Mouse (Mus musculus): ENCODE results near the gene Tsc22d2. TPM values are rescaled to one million over a fixed set of nuclear protein-coding genes. Genes with fewer than 3 reads are reported as not detected.

Tsc22d2 gene
- polyA plus RNA-seq, 1 experiment from 2014 or later = 15.9 TPM

DNA sequence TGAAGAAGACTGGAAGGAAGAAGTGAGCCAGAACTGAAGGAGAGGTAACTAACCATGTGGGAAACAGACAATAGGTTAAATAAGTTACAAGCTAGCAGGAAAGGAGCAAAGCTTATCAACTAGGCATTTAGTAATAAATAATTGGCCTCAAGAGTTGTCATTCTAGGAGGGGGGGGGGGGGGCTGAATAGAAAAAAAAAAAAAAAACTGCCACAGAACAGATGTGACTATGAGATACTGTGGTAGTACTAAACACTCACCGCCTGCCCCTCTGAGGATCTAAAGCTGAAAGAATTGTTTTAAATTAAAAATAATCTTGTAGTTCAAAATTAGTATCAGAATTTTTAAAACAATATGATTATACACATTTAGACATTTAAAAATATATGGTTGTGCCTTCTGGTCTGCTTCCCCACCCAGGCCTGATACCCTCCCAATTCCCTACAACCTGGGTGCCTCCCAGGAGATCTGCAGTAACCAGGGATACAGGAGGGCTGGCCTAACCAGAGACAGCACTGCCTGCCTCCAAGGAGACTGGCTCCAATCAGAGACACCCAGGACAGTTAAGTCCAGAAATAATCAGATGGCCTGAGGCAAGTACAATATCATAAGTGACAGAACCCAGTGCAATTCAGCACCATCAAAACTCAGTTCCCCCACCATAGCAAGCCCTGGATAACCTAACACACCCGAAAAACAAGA is 64.4 kb downstream of the Tsc22d2 start:
- Histone ChIP-seq H3K4me3 (ENCODE audit: inconsistent target) (no peak overlapping the region), H3K36me3 (ENCODE audit: inconsistent target) (no peaks in the 10 kb centered on the region), H3K79me2 (ENCODE audit: inconsistent target) (no peaks in the 10 kb centered on the region), H3K27ac (no peak overlapping the region)
- 94% methylated on average over 2 of the region's 2 CpGs for WGBS (ENCODE audit: missing documents)

DNA sequence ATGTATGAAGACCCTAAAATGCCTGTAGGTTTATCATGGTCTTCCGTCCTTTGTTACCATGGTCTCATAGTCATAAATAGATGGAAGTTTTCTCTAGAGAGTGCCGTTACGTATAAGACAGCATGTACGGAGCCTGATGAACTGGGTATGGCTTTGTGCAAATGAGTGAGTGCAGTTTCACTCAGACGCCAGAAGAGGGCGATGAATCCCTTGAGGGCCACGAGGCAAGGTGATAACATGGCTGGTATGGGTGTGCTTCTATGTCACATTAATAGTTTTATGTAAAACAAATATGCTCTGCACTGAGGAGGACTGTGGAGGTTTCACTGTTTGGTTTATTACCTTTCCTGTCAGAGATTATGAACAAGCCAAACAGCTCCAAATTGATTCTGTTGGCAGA is 71.4 kb downstream of the Tsc22d2 start:
- H3K79me2 ChIP-seq (ENCODE audit: inconsistent target) = no peaks in the 10 kb centered on the region
- H3K4me3 ChIP-seq (ENCODE audit: inconsistent target) = no peak overlapping the region
- WGBS (ENCODE audit: missing documents) = 82% methylated on average over 7 of the region's 7 CpGs
- H3K36me3 ChIP-seq (ENCODE audit: inconsistent target) = no peaks in the 10 kb centered on the region
- H3K27ac ChIP-seq = no peak overlapping the region

DNA sequence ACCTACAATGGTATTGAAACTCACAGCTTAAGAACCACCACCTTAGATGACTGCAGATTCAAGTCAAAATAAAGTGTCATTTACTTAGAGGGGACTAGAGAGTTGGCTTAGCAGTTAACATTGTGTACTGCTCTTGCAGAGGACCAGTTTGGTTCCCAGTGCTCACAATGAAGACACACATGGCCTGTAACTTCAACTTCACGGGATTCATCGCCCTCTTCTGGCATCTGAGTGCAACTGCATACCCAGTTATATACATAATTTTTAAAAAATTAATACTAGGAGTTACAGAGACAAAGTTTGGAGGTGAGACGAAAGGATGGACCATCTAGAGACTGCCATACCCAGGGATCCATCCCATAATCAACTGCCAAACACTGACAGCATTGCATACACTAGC is 72.6 kb downstream of the Tsc22d2 start:
- 95% methylated on average over 3 of the region's 3 CpGs for WGBS (ENCODE audit: missing documents)
- no peak overlapping the region for H3K4me3 ChIP-seq (ENCODE audit: inconsistent target)
- H3K27ac ChIP-seq = no peak overlapping the region
- H3K79me2 ChIP-seq (ENCODE audit: inconsistent target) = no peaks in the 10 kb centered on the region
- H3K36me3 ChIP-seq (ENCODE audit: inconsistent target) = no peaks in the 10 kb centered on the region

DNA sequence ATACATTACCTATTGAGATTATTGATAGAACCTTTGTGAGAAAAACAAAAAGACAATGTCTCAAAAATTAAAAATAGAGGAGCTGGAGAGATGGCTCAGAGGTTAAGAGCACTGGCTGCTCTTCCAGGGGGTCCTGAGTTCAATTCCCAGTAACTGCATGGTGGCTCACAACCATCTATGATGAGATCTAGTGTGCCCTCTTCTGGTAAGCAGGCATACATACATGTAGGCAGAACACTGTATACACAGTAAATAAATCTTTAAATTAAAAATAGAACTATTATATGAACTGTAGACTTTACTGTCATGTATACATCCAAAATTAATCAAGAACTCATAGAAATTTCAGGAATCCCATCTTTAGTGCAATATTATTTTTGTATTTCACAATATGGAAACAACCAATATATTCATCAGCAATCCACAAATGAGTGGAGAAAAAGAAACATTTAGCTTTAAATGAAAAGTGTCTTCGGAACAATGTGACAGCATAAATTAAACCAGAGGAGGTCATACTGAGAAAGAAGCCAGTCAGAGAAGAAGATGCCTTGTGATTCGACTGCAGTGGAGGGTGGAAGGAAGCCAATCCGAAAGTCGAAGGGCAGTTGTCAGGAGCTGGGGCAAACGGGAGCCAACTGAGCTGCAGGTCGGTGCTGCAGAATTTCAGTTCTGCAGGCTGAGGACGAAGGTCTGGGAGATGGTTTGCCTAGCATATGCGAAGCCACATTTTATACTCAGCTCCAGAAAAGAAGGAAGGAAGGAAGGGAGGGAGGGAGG is 73.7 kb downstream of the Tsc22d2 start:
- Histone ChIP-seq H3K36me3 (ENCODE audit: inconsistent target) (no peaks in the 10 kb centered on the region), H3K79me2 (ENCODE audit: inconsistent target) (no peaks in the 10 kb centered on the region), H3K4me3 (ENCODE audit: inconsistent target) (no peak overlapping the region), H3K27ac (no peak overlapping the region)
- 43% methylated on average over 6 of the region's 8 CpGs for WGBS (ENCODE audit: missing documents)

DNA sequence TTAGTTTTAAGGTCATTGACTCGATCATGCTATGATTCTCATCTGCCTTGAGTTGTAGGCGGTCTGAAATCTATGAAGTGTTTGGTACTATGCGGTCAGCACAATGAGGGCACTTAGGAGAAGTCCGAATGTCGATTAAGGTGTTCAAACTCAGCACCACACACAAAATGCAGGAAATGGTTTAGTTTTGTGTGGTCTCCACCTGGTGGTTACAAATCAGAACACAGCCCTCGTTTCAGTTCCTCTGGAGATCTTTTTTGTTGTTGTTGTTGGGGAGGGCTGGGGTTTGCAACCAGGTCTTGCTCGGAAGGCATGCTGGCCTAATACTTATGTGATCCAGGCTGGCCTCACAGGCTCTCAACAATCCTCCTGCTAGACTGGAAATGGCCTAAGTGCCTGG is 76.3 kb downstream of the Tsc22d2 start:
- WGBS (ENCODE audit: missing documents) = 52% methylated on average over 7 of the region's 7 CpGs
- no peak overlapping the region for H3K4me3 ChIP-seq (ENCODE audit: inconsistent target)
- no peaks in the 10 kb centered on the region for H3K79me2 ChIP-seq (ENCODE audit: inconsistent target)
- H3K27ac ChIP-seq = no peak overlapping the region
- no peaks in the 10 kb centered on the region for H3K36me3 ChIP-seq (ENCODE audit: inconsistent target)

DNA sequence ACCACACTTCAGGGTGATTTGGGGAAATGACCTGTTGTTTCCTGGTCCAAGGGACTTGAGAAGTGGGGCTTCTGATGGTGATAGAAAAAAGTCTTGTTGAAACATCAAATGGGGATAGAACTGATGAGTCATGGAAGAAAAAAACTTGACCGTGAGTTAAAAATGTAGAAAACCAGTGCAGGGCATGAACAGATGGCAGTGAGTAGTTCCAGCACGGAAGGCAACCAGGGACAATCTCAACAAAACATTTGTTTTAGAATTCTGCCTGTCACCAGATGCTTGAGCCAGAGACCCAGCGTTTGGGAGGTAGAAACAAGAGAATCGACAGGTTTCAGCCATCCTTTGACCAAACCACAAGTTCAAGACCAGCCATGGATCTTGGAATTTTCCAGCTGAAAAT is 79.1 kb downstream of the Tsc22d2 start:
- 77% methylated on average over 4 of the region's 4 CpGs for WGBS (ENCODE audit: missing documents)
- H3K79me2 ChIP-seq (ENCODE audit: inconsistent target) = no peaks in the 10 kb centered on the region

DNA sequence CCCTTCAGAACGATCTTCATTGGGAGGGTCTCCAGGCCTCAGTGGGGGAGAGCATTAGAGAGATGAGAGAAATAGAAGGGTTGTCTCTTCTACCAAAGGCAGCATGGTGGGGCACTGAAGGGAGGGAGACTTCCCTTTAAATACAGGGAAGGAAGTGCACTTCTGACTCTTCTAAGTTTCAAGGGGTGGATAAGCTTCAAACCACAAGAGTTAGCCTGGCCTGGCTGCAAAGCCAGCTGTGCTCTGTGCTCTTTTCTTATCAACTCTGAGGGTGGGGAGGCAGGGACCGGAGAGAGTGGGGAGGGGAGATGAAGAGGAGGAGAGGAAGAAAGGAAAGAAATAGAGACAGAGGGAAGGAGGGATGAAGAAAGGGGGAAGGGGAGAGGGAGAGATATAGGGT is 87.4 kb downstream of the Tsc22d2 start:
- Histone ChIP-seq H3K79me2 (ENCODE audit: inconsistent target) (no peaks in the 10 kb centered on the region), H3K4me3 (ENCODE audit: inconsistent target) (no peak overlapping the region), H3K36me3 (ENCODE audit: inconsistent target) (no peaks in the 10 kb centered on the region), H3K27ac (peak overlapping the region; percentile 54)
- 0% methylated on average over 2 of the region's 2 CpGs for WGBS (ENCODE audit: missing documents)

More for the DNA sequence above, 79.1 kb downstream of the Tsc22d2 start:
- no peak overlapping the region for H3K4me3 ChIP-seq (ENCODE audit: inconsistent target)
- no peak overlapping the region for H3K27ac ChIP-seq
- H3K36me3 ChIP-seq (ENCODE audit: inconsistent target) = no peaks in the 10 kb centered on the region

DNA sequence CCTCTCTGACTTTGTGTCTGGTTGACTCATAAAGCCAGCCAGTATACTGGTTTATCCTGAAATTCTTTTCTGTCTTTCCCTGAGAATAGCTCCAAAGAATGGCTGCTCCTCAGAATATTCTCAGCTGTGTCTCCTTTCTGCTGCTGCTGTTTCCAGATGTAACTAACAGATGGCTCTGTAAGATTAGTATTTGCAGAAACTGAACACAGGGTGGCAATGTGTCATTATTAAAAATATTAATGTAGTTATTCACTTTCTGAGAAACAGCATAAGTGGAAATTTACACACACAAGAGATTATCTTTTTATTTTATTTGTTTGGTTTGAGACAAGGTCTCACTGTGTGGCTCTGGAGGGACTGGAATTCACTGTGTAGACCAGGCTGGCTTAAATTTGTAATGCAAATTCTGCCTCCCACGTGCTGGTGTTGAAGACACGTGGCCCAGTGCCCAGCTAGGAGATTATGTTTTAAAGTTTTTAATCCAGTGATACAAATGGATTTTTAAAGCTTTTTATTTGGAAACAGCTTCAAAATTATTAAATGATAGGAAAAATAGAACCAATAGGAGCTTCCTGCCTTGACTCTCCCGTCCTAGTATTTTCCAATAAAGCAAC is 89.3 kb downstream of the Tsc22d2 start:
- no peaks in the 10 kb centered on the region for H3K79me2 ChIP-seq (ENCODE audit: inconsistent target)
- no peak overlapping the region for H3K4me3 ChIP-seq (ENCODE audit: inconsistent target)
- no peak overlapping the region for H3K27ac ChIP-seq
- 87% methylated on average over 3 of the region's 3 CpGs for WGBS (ENCODE audit: missing documents)
- no peaks in the 10 kb centered on the region for H3K36me3 ChIP-seq (ENCODE audit: inconsistent target)

DNA sequence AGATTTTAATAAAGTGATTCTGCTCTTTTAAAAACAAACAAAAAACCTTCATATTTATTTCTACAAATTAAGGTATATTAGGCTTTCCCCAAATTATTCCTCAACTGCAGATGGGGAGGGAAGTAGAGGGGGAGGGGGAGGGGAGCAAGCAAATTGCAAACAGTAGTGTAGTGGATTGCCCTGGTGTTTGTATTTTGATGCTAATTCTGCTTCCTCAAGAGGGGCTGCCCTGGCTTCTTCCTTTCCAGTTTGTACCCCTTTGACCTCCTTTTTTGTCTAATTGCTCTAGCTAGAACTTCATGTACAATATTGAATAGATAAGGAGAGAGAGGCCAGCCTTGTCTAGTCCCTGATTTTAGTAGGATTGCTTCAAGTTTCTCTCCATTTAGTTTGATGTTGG is 90.2 kb downstream of the Tsc22d2 start:
- Histone ChIP-seq H3K79me2 (ENCODE audit: inconsistent target) (no peaks in the 10 kb centered on the region), H3K4me3 (ENCODE audit: inconsistent target) (no peak overlapping the region), H3K36me3 (ENCODE audit: inconsistent target) (no peaks in the 10 kb centered on the region), H3K27ac (no peak overlapping the region)

DNA sequence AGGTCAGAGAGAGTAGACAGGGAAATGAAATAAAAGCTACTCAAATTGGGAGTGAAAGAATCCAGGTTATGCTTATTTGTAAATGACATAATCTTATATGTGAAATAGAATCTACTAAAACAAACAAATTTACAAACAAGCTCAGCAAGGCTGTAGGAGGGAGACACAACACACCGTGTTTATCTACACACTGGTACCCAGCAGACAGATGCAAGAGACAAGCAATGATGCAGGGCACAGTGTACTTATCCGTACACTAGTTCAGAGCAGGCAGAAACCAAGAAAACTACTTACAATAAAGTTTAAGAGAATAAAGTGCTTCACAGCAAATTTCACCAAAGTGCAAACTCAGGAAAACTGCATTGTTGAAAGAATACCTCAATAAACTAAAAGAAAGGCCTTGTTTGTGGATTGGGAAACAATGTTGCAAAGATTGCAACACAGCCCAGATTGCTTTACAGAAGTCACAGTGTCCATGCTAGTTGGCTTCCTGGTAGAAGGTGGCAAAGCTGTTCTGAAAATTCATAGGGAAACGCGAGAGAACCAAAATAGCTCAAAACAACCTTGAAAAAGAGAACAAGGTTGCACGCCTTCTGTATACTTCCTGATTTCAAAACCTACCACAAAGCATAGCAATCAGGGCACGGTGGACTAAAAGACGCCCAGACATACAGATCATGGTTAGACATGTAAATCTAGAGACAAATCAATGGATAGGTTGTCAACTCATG is 93.7 kb downstream of the Tsc22d2 start:
- H3K27ac ChIP-seq = peak overlapping the region; percentile 62
- no peak overlapping the region for H3K4me3 ChIP-seq (ENCODE audit: inconsistent target)
- H3K36me3 ChIP-seq (ENCODE audit: inconsistent target) = no peaks in the 10 kb centered on the region
- no peaks in the 10 kb centered on the region for H3K79me2 ChIP-seq (ENCODE audit: inconsistent target)
- WGBS (ENCODE audit: missing documents) = 13% methylated on average over 7 of the region's 7 CpGs

DNA sequence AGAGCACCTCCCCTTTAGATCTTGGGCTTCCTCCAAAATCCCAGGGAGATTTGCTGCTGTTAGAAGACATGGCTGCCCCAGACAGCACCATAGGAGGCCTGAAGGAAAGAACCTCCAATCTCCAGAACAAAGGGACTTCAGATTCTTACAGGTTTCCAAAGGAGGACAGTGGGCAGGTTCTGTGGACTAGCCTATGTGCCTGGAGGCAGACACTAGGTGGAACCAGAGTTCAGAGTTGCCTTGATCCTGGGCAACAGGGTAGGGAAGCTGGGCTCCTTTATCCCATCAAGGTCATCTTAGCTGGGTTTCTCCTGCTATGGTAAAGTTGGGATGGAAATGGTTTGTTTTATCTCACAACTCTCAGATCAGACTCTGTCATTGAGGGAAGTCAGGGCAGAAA is 97.1 kb downstream of the Tsc22d2 start:
- H3K36me3 ChIP-seq (ENCODE audit: inconsistent target) = no peaks in the 10 kb centered on the region
- no peak overlapping the region for H3K27ac ChIP-seq
- H3K79me2 ChIP-seq (ENCODE audit: inconsistent target) = no peaks in the 10 kb centered on the region
- H3K4me3 ChIP-seq (ENCODE audit: inconsistent target) = no peak overlapping the region

DNA sequence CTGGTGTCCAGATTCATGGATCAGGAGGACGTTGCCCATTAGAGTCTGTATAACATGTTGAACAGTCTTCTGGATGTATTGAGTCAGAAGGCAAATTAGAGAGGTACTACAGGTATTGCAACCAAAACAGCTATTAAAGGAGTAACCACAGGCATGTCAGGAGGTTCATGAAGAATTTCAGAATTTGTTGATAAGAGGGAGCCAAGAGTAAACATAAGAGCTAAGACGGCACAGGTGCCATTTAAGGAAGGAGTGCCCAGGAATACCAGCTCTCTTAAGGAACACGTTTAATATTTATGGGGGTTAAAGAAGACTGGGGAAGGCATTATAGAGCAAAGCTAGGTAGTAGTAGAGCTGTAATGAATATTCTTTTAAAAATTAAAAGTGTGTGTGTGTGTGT is 98.2 kb downstream of the Tsc22d2 start:
- H3K36me3 ChIP-seq (ENCODE audit: inconsistent target) = no peaks in the 10 kb centered on the region
- H3K27ac ChIP-seq = no peak overlapping the region
- no peaks in the 10 kb centered on the region for H3K79me2 ChIP-seq (ENCODE audit: inconsistent target)
- WGBS (ENCODE audit: missing documents) = 89% methylated on average over 3 of the region's 3 CpGs
- no peak overlapping the region for H3K4me3 ChIP-seq (ENCODE audit: inconsistent target)

DNA sequence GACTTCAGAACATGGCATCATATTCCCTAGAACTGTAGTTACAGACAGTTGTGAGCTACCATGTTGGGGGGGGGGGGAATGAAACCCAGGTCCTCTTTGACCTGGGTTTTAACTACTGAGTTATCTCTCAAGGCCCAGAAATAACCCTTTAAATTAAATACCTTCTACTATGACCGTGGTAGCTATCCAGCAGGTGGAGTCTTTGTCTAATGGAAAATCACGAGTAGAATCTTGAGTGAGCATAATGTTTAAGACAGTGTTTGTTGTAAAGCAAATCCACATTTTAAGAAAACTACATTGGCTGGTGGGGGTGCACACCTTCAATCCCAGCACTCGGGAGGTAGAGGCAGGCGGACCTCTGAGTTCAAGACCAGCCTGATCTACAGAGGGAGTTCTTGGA is 99.0 kb downstream of the Tsc22d2 start:
- no peaks in the 10 kb centered on the region for H3K36me3 ChIP-seq (ENCODE audit: inconsistent target)
- WGBS (ENCODE audit: missing documents) = 85% methylated on average over 4 of the region's 4 CpGs
- no peak overlapping the region for H3K4me3 ChIP-seq (ENCODE audit: inconsistent target)
- H3K79me2 ChIP-seq (ENCODE audit: inconsistent target) = no peaks in the 10 kb centered on the region
- no peak overlapping the region for H3K27ac ChIP-seq

DNA sequence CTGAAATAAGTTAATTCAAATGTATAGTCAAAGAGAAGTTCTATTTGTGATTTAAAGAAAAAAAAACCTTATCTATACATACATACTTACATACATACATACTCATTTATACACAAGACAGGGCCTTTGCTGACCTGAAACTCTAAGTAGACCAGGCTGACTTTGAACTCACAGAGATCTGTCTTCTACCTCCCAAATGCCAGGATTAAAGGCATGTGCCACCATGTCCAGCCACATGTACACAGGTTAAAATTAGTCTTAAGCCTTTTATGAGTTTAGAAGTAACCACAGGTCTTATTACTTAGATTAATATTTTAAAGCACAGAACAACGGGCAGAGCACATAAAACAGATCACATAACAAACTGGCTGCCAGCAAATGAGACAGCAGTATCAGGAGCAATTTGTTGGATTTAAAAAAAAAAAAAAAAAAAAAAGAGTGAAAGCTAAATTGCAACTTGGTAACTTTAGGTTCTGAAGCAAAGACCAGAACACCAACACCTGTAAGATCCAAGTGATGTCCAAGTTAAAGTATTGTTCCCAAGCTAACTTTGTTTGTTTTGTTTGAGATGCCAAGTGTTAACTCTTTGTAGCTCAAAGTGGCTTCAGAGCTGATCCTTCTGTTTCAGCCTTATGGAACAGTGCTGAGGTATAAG is 101.6 kb downstream of the Tsc22d2 start:
- H3K79me2 ChIP-seq (ENCODE audit: inconsistent target) = no peaks in the 10 kb centered on the region
- no peak overlapping the region for H3K4me3 ChIP-seq (ENCODE audit: inconsistent target)
- H3K27ac ChIP-seq = peak overlapping the region; percentile 69
- 0% methylated on average over 1 of the region's 1 CpGs for WGBS (ENCODE audit: missing documents)
- H3K36me3 ChIP-seq (ENCODE audit: inconsistent target) = no peaks in the 10 kb centered on the region

Data from macrophage (primary cell).